Mouse (Mus musculus) kidney, postnatal 0 days (tissue): Measurements from ENCODE around the gene Scyl1. TPM values are rescaled to one million over a fixed set of nuclear protein-coding genes. Genes with fewer than 3 reads are reported as not detected.

ENCODE experiments used
- ATAC-seq: fragments of 200-750 bp; cut with Nextera tagmentation; replicated peaks from 2 replicates; pipeline ENCODE4 v1.8.0; 2017; ENCODE audit warnings: low read depth, moderate number of reproducible peaks, moderate TSS enrichment, moderate library complexity; ENCODE audit not compliant: low FRiP score
- DNase-seq: peaks from one replicate; pipeline ENCODE4 v3.0.0-alpha.2; 2016; ENCODE audit warnings: low spot score
- H3K27ac ChIP-seq: fragments of 300-500 bp; sonication (generic); 2 replicates; pipeline ENCODE4 v1.5.1; 2014; ENCODE audit warnings: mild to moderate bottlenecking
- H3K27me3 ChIP-seq: fragments of 300-500 bp; sonication (generic); 2 replicates; pipeline ENCODE4 v1.6.1; 2014; ENCODE audit warnings: low read length, mixed read lengths; ENCODE audit not compliant: insufficient read depth
- H3K36me3 ChIP-seq: fragments of 300-500 bp; sonication (generic); 2 replicates; pipeline ENCODE4 v1.6.1; 2014; ENCODE audit warnings: low read length, mixed read lengths; ENCODE audit not compliant: insufficient read depth
- H3K4me1 ChIP-seq: fragments of 300-500 bp; sonication (generic); replicated peaks from 2 replicates; pipeline ENCODE4 v1.6.1; 2014; ENCODE audit warnings: antibody characterized with exemption, low read length, mixed read lengths; ENCODE audit not compliant: insufficient read depth
- H3K4me2 ChIP-seq: fragments of 300-500 bp; sonication (generic); 2 replicates; pipeline ENCODE4 v1.6.1; 2014; ENCODE audit warnings: mild to moderate bottlenecking, low read length, moderate library complexity, mixed read lengths
- H3K4me3 ChIP-seq: fragments of 300-500 bp; sonication (generic); replicated peaks from 2 replicates; pipeline ENCODE4 v1.5.1; 2014; ENCODE audit warnings: low read depth, low read length
- H3K9ac ChIP-seq: fragments of 300-500 bp; sonication (generic); 2 replicates; pipeline ENCODE4 v1.6.1; 2014; ENCODE audit warnings: low read depth, low read length
- H3K9me3 ChIP-seq: fragments of 300-500 bp; sonication (generic); replicated peaks from 2 replicates; pipeline ENCODE4 v1.6.1; 2016; ENCODE audit warnings: low read length, inconsistent platforms, mixed read lengths
- CTCF ChIP-seq: IDR thresholded peaks from 2 replicates; pipeline ENCODE4 v1.5.1; 2016; ENCODE audit warnings: antibody characterized with exemption, low read depth, mild to moderate bottlenecking, moderate library complexity
- WGBS: fragments of 180-500 bp; shearing (Covaris S2); extraction: QIAGEN DNeasy Blood & Tissue Kit; methylation state at CpG from one replicate; pipeline ENCODE4 v1.1.7; 2014; 5-methylcytosine and 5-hydroxymethylcytosine counted together
- polyA plus RNA-seq: library from polyadenylated mRNA; unstranded; fragments of >200 nt; fragmentation: Nextera tagmentation; extraction: Ambion mirVana; gene quantifications from 2 replicates; pipeline ENCODE4 v1.2.1, GENCODE M21; 2015

The Scyl1 gene
- polyA plus RNA-seq, 1 experiment from 2014 or later: 63.5 TPM

DNA sequence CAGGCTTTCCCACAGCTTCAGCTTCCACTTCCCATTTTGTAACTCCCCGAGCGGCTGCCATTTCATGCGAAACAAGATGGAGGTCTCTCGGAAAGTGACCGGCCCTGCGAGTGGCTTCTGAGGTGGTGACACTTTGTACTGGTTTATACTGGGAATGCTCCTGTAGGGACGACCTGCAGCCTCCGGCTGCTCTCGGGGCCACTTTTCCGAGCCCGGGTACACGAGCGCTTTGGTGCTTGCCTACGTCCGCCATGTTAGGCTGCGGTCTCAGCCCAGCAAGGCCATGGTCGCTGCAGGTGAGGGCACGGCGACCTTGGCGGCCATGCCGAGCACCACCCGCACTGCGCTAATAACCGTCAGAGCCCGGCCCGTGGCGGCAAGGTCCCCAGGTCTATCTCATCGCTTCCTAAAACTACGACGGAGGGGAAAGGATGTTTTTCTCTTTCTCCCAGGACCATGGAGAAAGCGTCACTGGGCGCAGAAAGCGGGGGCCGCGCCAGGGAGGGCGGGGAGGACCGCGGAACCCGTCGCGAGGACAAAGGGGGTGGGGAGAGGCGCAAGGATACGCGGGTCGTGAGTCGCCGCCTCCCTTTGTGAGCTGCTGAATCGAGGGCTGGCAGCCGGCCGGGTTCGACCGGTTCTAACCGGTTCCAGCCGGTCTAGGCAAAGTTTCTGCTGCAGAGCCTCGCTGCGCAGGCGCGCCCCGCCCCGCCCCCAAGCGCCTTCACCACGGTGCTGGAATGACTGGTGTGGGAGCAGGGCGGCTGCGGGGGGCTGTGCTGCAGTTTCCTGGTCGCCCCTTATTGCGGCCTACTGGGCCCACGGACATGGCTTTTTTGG is 32.0 kb upstream of the Scyl1 start:
- peaks cover 28% of the 10 kb centered on the region for H3K4me1 ChIP-seq
- WGBS: under 1% methylated on average over 67 of the region's 67 CpGs
- TF ChIP-seq CTCF: no peak; the same call in 1 of the 2 replicates
- ATAC-seq: peak; percentile 93
- peak overlapping the region; percentile 91 for H3K4me2 ChIP-seq
- peak; percentile 98 for DNase-seq
- H3K9ac ChIP-seq: peak overlapping the region; percentile 92
- H3K4me3 ChIP-seq: peak overlapping the region; percentile 84
- peak overlapping the region; percentile 100 for H3K27ac ChIP-seq
- H3K27me3 ChIP-seq: no peaks in the 10 kb centered on the region
- no peaks in the 10 kb centered on the region for H3K9me3 ChIP-seq
- peaks cover 8% of the 10 kb centered on the region; the same call in 1 of the 2 replicates for H3K36me3 ChIP-seq

DNA sequence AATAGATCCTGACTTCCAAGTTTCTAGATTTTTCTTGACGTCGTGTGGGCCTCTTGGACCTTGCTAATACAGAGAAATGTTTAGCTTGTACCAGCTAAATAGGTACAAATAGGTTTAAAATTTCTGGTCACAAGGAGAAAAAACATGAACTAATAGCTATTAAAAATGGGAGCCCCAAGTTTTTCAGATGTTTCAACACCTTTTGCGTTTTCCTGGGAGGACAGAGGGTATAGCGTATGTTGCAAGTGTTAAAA is 31.5 kb upstream of the Scyl1 start:
- Histone ChIP-seq H3K4me1 (peaks cover 24% of the 10 kb centered on the region), H3K9me3 (no peaks in the 10 kb centered on the region), H3K36me3 (peaks cover 11% of the 10 kb centered on the region), H3K27ac (peak overlapping the region; percentile 100), H3K27me3 (no peaks in the 10 kb centered on the region), H3K4me2 (peak overlapping the region; percentile 91), H3K9ac (peak overlapping the region; percentile 92), H3K4me3 (peak overlapping the region; percentile 84)
- TF ChIP-seq CTCF: no peak
- WGBS: 0% methylated on average over 4 of the region's 4 CpGs
- DNase-seq (no peak), ATAC-seq (no peak)

DNA sequence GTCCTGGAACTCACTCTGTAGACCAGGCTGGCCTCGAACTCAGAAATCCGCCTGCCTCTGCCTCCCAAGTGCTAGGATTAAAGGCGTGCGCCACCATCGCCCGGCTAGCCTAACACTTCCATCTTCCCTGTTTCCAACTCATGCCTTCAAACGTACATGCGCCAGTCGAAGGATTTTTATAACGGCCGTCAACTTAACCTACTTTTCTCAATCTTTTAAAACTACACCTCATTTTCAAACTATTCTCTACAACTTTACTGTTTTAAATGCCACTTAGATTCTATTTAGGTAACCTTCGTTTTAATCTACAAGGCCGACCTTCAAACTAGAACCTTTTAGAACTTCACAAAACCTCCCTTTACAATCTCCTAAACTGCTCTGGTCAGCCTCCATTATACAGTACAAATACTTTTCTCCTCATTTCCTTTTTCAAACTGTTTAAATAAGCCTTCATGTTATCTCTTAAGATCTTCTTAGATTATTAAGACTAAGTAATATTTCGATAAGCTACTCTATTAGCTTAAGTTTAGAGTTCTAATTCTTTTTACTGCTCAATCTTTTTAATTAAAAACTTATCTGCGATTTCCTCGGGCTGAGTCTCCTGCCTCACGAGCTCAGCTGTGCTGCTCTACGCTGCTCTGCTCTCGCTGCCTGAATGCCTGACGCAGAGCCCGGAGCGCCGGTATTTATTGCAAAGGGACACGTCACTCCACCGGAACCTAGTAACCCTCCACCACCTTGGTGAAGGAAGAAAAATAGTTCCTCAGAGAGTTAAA is 31.0 kb upstream of the Scyl1 start:
- Histone ChIP-seq H3K4me1 (peaks cover 24% of the 10 kb centered on the region), H3K9me3 (no peaks in the 10 kb centered on the region), H3K4me3 (peak overlapping the region; percentile 84), H3K9ac (peak overlapping the region; percentile 95), H3K27me3 (no peaks in the 10 kb centered on the region), H3K4me2 (peak overlapping the region; percentile 91), H3K27ac (peak overlapping the region; percentile 100), H3K36me3 (peaks cover 16% of the 10 kb centered on the region)
- peak; percentile 48; the same call in 1 of the 2 replicates for ATAC-seq
- DNase-seq: peak; percentile 97
- no peak for TF ChIP-seq CTCF
- under 1% methylated on average over 25 of the region's 25 CpGs for WGBS

DNA sequence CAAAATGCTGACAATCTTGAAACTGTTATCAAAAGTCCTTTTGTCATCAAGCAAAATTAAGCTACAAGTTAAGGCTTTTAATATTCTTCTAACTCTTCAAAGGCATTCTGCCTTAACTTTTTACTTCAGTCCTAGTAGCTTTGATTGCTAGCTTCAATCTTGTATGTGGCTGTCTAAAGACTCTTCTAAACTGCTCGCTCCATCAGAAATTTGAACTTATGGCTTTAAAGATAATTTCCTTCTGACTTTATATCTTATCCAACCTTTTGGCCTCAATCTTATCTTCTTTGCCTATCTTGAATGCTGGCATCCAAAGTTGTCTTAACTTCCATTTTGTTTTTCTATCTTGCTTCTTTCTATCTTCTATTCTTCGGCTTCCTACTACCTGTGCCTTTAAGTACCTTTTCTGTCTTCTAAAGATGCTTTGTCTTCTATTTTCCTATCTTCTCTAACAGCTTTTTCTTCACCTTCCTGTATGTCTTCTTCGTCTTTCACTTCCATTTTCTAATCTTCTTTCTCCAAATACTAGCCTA is 30.3 kb upstream of the Scyl1 start:
- ATAC-seq (no peak), DNase-seq (peak; percentile 56)
- H3K36me3 ChIP-seq: peaks cover 20% of the 10 kb centered on the region
- peak overlapping the region; percentile 100 for H3K27ac ChIP-seq
- no peaks in the 10 kb centered on the region for H3K27me3 ChIP-seq
- peak overlapping the region; percentile 95 for H3K9ac ChIP-seq
- peaks cover 25% of the 10 kb centered on the region for H3K4me1 ChIP-seq
- TF ChIP-seq CTCF: no peak
- peak overlapping the region; percentile 84 for H3K4me3 ChIP-seq
- no peaks in the 10 kb centered on the region for H3K9me3 ChIP-seq
- 0% methylated on average over 3 of the region's 3 CpGs for WGBS
- peak overlapping the region; percentile 65 for H3K4me2 ChIP-seq

DNA sequence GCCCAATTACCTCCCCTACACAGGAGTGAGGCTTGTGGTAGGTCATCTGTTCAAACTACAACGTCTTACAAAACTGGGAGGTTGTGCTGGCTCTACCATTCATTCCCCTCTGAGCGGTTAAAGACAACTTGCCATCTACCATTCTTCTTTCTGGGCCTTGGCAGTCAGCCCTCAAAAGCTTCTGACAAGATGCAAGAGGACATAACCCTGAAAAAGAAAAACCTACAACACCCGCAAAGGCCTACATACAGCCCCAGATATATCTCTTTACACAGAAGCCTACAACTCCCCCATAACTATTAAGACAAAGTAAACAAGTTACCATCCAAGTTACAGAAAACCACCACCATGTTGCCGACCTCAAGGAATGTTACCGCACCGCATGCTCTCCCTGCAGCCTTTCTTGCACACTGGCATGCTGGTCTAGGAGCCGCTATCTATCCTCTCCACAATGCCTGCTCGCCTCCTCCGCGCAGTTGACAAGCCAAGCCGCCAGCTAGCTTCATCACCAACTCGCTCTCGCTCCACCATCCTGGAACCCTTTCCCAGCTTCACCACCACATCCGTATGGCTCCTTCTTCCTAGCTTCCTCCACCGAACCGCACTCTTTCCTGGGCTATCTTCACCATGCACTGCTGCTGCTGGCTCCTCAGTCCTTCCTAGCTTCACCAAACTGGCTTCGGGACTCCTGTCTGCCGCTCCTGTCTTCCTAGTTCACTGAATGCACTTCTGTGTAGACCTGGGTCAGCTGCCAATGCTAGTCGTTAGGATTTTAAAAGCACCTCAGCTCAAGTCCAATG is 29.6 kb upstream of the Scyl1 start:
- ATAC-seq (no peak), DNase-seq (peak; percentile 67)
- Histone ChIP-seq H3K27me3 (no peaks in the 10 kb centered on the region), H3K36me3 (peaks cover 26% of the 10 kb centered on the region), H3K4me2 (peak overlapping the region; percentile 65), H3K4me1 (peaks cover 28% of the 10 kb centered on the region), H3K4me3 (peak overlapping the region; percentile 84), H3K9ac (peak overlapping the region; percentile 95), H3K27ac (peak overlapping the region; percentile 100), H3K9me3 (no peaks in the 10 kb centered on the region)
- 0% methylated on average over 19 of the region's 19 CpGs for WGBS
- no peak for TF ChIP-seq CTCF

DNA sequence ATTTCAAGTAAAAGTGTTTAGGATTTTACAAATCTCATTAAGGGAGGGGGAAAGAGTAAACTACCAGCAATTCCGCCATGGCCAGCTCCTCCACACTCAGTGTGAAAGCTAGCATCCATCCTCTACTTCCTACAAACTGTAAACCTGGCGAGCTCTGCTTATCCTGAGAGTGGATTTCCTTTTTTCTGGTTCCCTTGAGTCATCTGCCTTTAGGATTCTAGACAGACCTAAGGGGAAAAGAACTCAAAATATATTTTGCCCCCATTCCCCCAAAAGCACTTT is 29.1 kb upstream of the Scyl1 start:
- peak overlapping the region; percentile 65 for H3K4me2 ChIP-seq
- 0% methylated on average over 2 of the region's 2 CpGs for WGBS
- peaks cover 31% of the 10 kb centered on the region for H3K36me3 ChIP-seq
- H3K4me1 ChIP-seq: peaks cover 27% of the 10 kb centered on the region
- H3K27me3 ChIP-seq: no peaks in the 10 kb centered on the region
- peak overlapping the region; percentile 95 for H3K9ac ChIP-seq
- no peak for ATAC-seq
- no peaks in the 10 kb centered on the region for H3K9me3 ChIP-seq
- peak overlapping the region; percentile 84 for H3K4me3 ChIP-seq
- no peak for TF ChIP-seq CTCF
- peak; percentile 59 for DNase-seq
- H3K27ac ChIP-seq: peak overlapping the region; percentile 100
